Mouse (Mus musculus): ENCODE results near the gene Tnp1. TPM values are rescaled to one million over a fixed set of nuclear protein-coding genes. Genes with fewer than 3 reads are reported as not detected.

Tnp1 gene
- polyA plus RNA-seq, 1 experiment: not detected

GRCm38 (mm10) chr1:73046896-73047672, 31.4 kb upstream of the Tnp1 start:
- Histone ChIP-seq H3K27ac (ENCODE audit: control insufficient read depth, insufficient read depth, low read depth, low read length, poor library complexity) (no peak overlapping the region), H3K4me1 (ENCODE audit: control insufficient read depth, insufficient read depth, low read length) (no peaks in the 10 kb centered on the region), H3K4me3 (replicated peaks; ENCODE audit: control insufficient read depth, low read depth, low read length) (no peak overlapping the region)
- TF ChIP-seq POLR2A (IDR thresholded peaks at IDR 0.05; ENCODE audit: borderline replicate concordance, control insufficient read depth, low read depth, low read length) (no peak), CTCF (IDR thresholded peaks at IDR 0.05; ENCODE audit: control insufficient read depth, insufficient read depth, low read length) (no peak)
- WGBS: 71% methylated on average over 6 of the region's 6 CpGs

GRCm38 (mm10) chr1:73045948-73046685, 30.4 kb upstream of the Tnp1 start:
- Histone ChIP-seq H3K4me3 (replicated peaks; ENCODE audit: control insufficient read depth, low read depth, low read length) (no peak overlapping the region), H3K27ac (ENCODE audit: control insufficient read depth, insufficient read depth, low read depth, low read length, poor library complexity) (no peak overlapping the region), H3K4me1 (ENCODE audit: control insufficient read depth, insufficient read depth, low read length) (no peaks in the 10 kb centered on the region)
- 61% methylated on average over 9 of the region's 9 CpGs for WGBS
- TF ChIP-seq CTCF (IDR thresholded peaks at IDR 0.05; ENCODE audit: control insufficient read depth, insufficient read depth, low read length) (no peak), POLR2A (IDR thresholded peaks at IDR 0.05; ENCODE audit: borderline replicate concordance, control insufficient read depth, low read depth, low read length) (no peak)

GRCm38 (mm10) chr1:73043671-73044070, 28.0 kb upstream of the Tnp1 start:
- Histone ChIP-seq H3K4me1 (ENCODE audit: control insufficient read depth, insufficient read depth, low read length) (no peaks in the 10 kb centered on the region), H3K4me3 (replicated peaks; ENCODE audit: control insufficient read depth, low read depth, low read length) (no peak overlapping the region), H3K27ac (ENCODE audit: control insufficient read depth, insufficient read depth, low read depth, low read length, poor library complexity) (no peak overlapping the region)
- TF ChIP-seq CTCF (IDR thresholded peaks at IDR 0.05; ENCODE audit: control insufficient read depth, insufficient read depth, low read length): no peak
- TF ChIP-seq POLR2A (IDR thresholded peaks at IDR 0.05; ENCODE audit: borderline replicate concordance, control insufficient read depth, low read depth, low read length): no peak
- 76% methylated on average over 10 of the region's 10 CpGs for WGBS

- Histone ChIP-seq H3K27ac (ENCODE audit: control insufficient read depth, insufficient read depth, low read depth, low read length, poor library complexity) (no peak overlapping the region), H3K4me3 (replicated peaks; ENCODE audit: control insufficient read depth, low read depth, low read length) (no peak overlapping the region), H3K4me1 (ENCODE audit: control insufficient read depth, insufficient read depth, low read length) (no peaks in the 10 kb centered on the region)
- TF ChIP-seq POLR2A (IDR thresholded peaks at IDR 0.05; ENCODE audit: borderline replicate concordance, control insufficient read depth, low read depth, low read length) (no peak), CTCF (IDR thresholded peaks at IDR 0.05; ENCODE audit: control insufficient read depth, insufficient read depth, low read length) (no peak)
- WGBS: 68% methylated on average over 3 of the region's 3 CpGs
These were observed 25.1 kb upstream of the Tnp1 start for GRCm38 (mm10) chr1:73040691-73041425.

GRCm38 (mm10) chr1:73038532-73038931, 22.8 kb upstream of the Tnp1 start:
- Histone ChIP-seq H3K4me3 (replicated peaks; ENCODE audit: control insufficient read depth, low read depth, low read length) (no peak overlapping the region), H3K4me1 (ENCODE audit: control insufficient read depth, insufficient read depth, low read length) (no peaks in the 10 kb centered on the region), H3K27ac (ENCODE audit: control insufficient read depth, insufficient read depth, low read depth, low read length, poor library complexity) (no peak overlapping the region)
- no peak for TF ChIP-seq CTCF (IDR thresholded peaks at IDR 0.05; ENCODE audit: control insufficient read depth, insufficient read depth, low read length)
- no peak for TF ChIP-seq POLR2A (IDR thresholded peaks at IDR 0.05; ENCODE audit: borderline replicate concordance, control insufficient read depth, low read depth, low read length)
- WGBS: 74% methylated on average over 3 of the region's 3 CpGs

- H3K4me1 ChIP-seq (ENCODE audit: control insufficient read depth, insufficient read depth, low read length): no peaks in the 10 kb centered on the region
- no peak overlapping the region for H3K4me3 ChIP-seq (replicated peaks; ENCODE audit: control insufficient read depth, low read depth, low read length)
- WGBS: 65% methylated on average over 3 of the region's 3 CpGs
- TF ChIP-seq CTCF (IDR thresholded peaks at IDR 0.05; ENCODE audit: control insufficient read depth, insufficient read depth, low read length) (no peak), POLR2A (IDR thresholded peaks at IDR 0.05; ENCODE audit: borderline replicate concordance, control insufficient read depth, low read depth, low read length) (no peak)
- no peak overlapping the region for H3K27ac ChIP-seq (ENCODE audit: control insufficient read depth, insufficient read depth, low read depth, low read length, poor library complexity)
These were observed 20.8 kb upstream of the Tnp1 start for GRCm38 (mm10) chr1:73036536-73036935.

GRCm38 (mm10) chr1:73035726-73036125, 20.0 kb upstream of the Tnp1 start:
- no peak overlapping the region for H3K27ac ChIP-seq (ENCODE audit: control insufficient read depth, insufficient read depth, low read depth, low read length, poor library complexity)
- TF ChIP-seq POLR2A (IDR thresholded peaks at IDR 0.05; ENCODE audit: borderline replicate concordance, control insufficient read depth, low read depth, low read length) (no peak), CTCF (IDR thresholded peaks at IDR 0.05; ENCODE audit: control insufficient read depth, insufficient read depth, low read length) (no peak)
- H3K4me3 ChIP-seq (replicated peaks; ENCODE audit: control insufficient read depth, low read depth, low read length): no peak overlapping the region
- WGBS: 72% methylated on average over 3 of the region's 3 CpGs
- no peaks in the 10 kb centered on the region for H3K4me1 ChIP-seq (ENCODE audit: control insufficient read depth, insufficient read depth, low read length)

GRCm38 (mm10) chr1:73032491-73032890, 16.8 kb upstream of the Tnp1 start:
- H3K4me1 ChIP-seq (ENCODE audit: control insufficient read depth, insufficient read depth, low read length): no peaks in the 10 kb centered on the region
- no peak overlapping the region for H3K4me3 ChIP-seq (replicated peaks; ENCODE audit: control insufficient read depth, low read depth, low read length)
- 81% methylated on average over 5 of the region's 5 CpGs for WGBS
- H3K27ac ChIP-seq (ENCODE audit: control insufficient read depth, insufficient read depth, low read depth, low read length, poor library complexity): no peak overlapping the region
- TF ChIP-seq CTCF (IDR thresholded peaks at IDR 0.05; ENCODE audit: control insufficient read depth, insufficient read depth, low read length) (no peak), POLR2A (IDR thresholded peaks at IDR 0.05; ENCODE audit: borderline replicate concordance, control insufficient read depth, low read depth, low read length) (no peak)

All from bone marrow, adult 2 months (tissue).